Mouse (Mus musculus) erythroblast, embryonic 14.5 days (primary cell): ENCODE results near the gene Sfxn5.

Experiments
- GATA1 ChIP-seq: IDR thresholded peaks from 2 replicates; pipeline ENCODE4 v1.6.1; 2012; ENCODE audit warnings: low read length, inconsistent platforms, mixed read lengths
- TAL1 ChIP-seq: IDR thresholded peaks from 3 replicates; pipeline ENCODE4 v1.6.1; 2012; ENCODE audit warnings: low read length, inconsistent platforms, mixed read lengths

GRCm38 (mm10) chr6:85363906-85364260 lies 30.7 kb upstream of the Sfxn5 start:
- TF ChIP-seq TAL1 (no peak), GATA1 (no peak)
